Mouse (Mus musculus): ENCODE measurements around the gene Lrp10. TPM values are rescaled to one million over a fixed set of nuclear protein-coding genes. Genes with fewer than 3 reads are reported as not detected.

Lrp10 gene
- total and polyA plus RNA-seq, 2 experiments from 2014 or later, result 54.4 to 81.5 TPM

DNA sequence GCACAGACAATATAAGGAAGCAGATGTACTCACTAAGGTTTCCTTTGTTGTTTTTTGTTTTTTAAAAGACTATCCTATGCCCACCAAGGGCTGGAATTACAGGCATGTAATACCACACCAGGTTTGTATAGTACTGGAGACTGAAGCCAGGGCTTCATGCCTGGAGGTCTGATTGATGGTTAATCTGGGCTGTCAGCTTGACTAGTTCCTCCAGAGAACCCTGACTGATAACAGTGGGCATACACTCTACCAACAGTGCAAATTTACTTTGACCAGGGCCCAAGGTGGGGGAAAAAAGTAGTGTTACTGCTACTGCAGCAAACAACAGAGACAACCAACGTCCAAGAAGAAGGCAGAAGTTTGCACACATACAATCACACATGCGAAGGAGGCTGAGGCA lies 7.5 kb downstream of the Lrp10 start:
- Histone ChIP-seq H3K27ac (ENCODE audit: low read depth) (no peak overlapping the region), H3K36me3 (replicated peaks; ENCODE audit: control insufficient read depth, insufficient read depth, low read length) (peaks cover 37% of the 10 kb centered on the region), H3K27me3 (ENCODE audit: control insufficient read depth, insufficient read depth, low read length) (0 out of 2 replicates have a peak, but pooled peaks cover under 1% of the 10 kb centered on the region), H3K9ac (replicated peaks; ENCODE audit: low read depth, low read length) (no peak overlapping the region), H3K4me2 (ENCODE audit: low read depth, low read length) (no peak overlapping the region), H3K9me3 (replicated peaks; ENCODE audit: control insufficient read depth, low read length) (no peaks in the 10 kb centered on the region), H3K4me3 (ENCODE audit: low read depth, low read length) (no peak overlapping the region), H3K4me1 (ENCODE audit: control insufficient read depth, insufficient read depth) (peaks cover 4% of the 10 kb centered on the region; the same call in 1 of the 2 replicates)
- DNase-seq (ENCODE audit: low spot score) (no peak), ATAC-seq (ENCODE audit: insufficient read depth, low read depth) (no peak)
- TF ChIP-seq EP300 (IDR thresholded peaks at IDR 0.05; ENCODE audit: low read depth), result no peak
- TF ChIP-seq CTCF (IDR thresholded peaks at IDR 0.05; ENCODE audit: low read depth), result no peak
- 90% methylated on average over 2 of the region's 2 CpGs for WGBS

DNA sequence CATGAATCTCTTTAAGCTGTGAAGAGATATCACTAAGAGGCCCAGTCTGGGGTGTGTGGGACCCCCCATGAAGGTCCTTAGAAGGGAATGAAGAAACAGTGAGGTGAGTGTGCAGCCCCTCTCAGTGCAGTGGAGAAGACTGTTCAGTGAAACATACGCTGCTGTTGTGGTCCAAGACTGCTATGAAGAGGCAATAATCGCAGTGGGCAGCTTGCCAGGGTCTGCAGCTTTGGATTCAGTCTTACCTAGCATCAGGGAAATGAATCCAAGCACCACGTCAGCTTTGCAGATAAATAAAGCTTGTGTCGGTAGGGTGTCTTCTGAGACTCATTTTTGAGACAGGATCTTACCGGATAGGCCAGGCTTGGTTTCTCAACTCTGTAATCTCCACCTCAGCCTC lies 8.7 kb downstream of the Lrp10 start:
- no peak for DNase-seq (ENCODE audit: low spot score)
- no peak for TF ChIP-seq CTCF (IDR thresholded peaks at IDR 0.05; ENCODE audit: low read depth)
- no peak for TF ChIP-seq EP300 (IDR thresholded peaks at IDR 0.05; ENCODE audit: low read depth)
- Histone ChIP-seq H3K36me3 (replicated peaks; ENCODE audit: control insufficient read depth, insufficient read depth, low read length) (peaks cover 31% of the 10 kb centered on the region), H3K4me2 (ENCODE audit: low read depth, low read length) (no peak overlapping the region), H3K27me3 (ENCODE audit: control insufficient read depth, insufficient read depth, low read length) (0 out of 2 replicates have a peak, but pooled peaks cover 6% of the 10 kb centered on the region), H3K9ac (replicated peaks; ENCODE audit: low read depth, low read length) (no peak overlapping the region), H3K9me3 (replicated peaks; ENCODE audit: control insufficient read depth, low read length) (no peaks in the 10 kb centered on the region), H3K4me3 (ENCODE audit: low read depth, low read length) (no peak overlapping the region), H3K4me1 (ENCODE audit: control insufficient read depth, insufficient read depth) (peaks cover 10% of the 10 kb centered on the region; the same call in 1 of the 2 replicates), H3K27ac (ENCODE audit: low read depth) (no peak overlapping the region)
- ATAC-seq (ENCODE audit: insufficient read depth, low read depth), result no peak
- WGBS, result 47% methylated on average over 5 of the region's 5 CpGs

DNA sequence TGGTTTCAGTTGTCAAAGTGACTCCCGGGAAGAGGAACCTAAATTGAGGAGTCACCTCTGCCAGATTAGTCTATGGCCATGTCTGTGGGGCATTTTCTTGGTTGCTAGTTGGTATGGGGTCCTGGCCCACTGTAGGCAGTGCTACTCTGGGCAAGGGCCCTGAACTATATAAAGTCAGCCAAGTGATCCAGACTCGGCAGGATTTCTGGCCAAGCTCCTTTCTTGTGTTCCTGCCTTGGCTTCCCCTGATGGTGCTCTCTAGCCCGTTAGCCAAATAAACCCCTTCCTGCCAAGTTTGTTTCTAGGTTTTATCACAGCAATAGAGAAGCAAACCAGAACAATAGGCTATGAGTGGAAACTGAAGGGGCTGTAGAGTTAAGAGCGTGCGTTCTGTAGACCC lies 10.8 kb downstream of the Lrp10 start:
- ATAC-seq (ENCODE audit: insufficient read depth, low read depth) (no peak), DNase-seq (ENCODE audit: low spot score) (no peak)
- H3K9ac ChIP-seq (replicated peaks; ENCODE audit: low read depth, low read length), result no peak overlapping the region
- no peak overlapping the region for H3K27ac ChIP-seq (ENCODE audit: low read depth)
- H3K36me3 ChIP-seq (replicated peaks; ENCODE audit: control insufficient read depth, insufficient read depth, low read length), result peaks cover 10% of the 10 kb centered on the region
- H3K27me3 ChIP-seq (ENCODE audit: control insufficient read depth, insufficient read depth, low read length), result peaks cover 16% of the 10 kb centered on the region; the same call in 1 of the 2 replicates
- no peaks in the 10 kb centered on the region for H3K9me3 ChIP-seq (replicated peaks; ENCODE audit: control insufficient read depth, low read length)
- TF ChIP-seq EP300 (IDR thresholded peaks at IDR 0.05; ENCODE audit: low read depth) (no peak), CTCF (IDR thresholded peaks at IDR 0.05; ENCODE audit: low read depth) (no peak)
- peaks cover 16% of the 10 kb centered on the region; the same call in 1 of the 2 replicates for H3K4me1 ChIP-seq (ENCODE audit: control insufficient read depth, insufficient read depth)
- no peak overlapping the region for H3K4me3 ChIP-seq (ENCODE audit: low read depth, low read length)
- H3K4me2 ChIP-seq (ENCODE audit: low read depth, low read length), result no peak overlapping the region
- 69% methylated on average over 5 of the region's 5 CpGs for WGBS

DNA sequence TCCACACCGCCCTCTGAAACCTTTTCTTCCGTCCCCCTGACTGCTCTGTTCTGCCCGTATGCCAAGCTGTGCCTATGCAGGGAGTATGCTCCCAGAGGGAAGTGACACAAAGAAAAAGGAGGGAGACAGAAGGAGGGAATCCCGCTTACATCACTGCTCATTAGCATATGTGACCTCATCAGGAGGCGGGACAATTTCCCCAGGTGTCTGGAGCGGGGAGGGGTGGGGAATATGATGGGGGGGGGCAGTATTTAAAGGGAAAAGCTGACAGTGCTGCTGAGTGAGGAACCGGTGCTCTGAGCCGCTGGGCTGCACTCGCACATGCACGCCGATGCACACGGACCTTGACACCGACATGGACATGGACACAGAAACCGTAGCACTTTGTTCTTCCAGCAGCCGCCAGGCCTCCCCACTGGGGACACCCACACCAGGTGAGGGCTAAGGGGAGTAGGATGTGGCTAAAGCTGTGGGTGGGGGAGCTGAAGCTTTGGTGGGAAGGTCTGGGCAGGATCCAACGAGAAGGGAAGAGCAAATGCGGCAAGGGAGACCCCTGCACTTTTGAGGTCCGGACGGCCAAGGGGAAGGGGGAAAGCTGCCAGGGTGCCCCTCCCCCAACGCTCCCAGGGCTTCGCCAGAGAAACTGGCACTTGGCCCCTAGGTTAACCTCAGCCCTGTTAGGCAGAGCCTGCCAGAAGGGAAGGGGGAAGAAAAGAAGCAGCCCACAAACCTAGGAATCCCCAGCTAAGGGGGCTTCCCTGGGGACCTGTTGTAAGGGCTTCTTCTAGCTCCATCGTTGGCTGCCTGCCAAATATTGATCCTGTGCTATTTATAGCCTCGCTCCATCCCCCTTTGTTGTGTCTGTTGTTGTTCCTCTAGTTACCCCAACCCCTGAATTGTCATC lies 12.3 kb downstream of the Lrp10 start, which contains the start of gene Rem2:
Gene Rem2, plus strand, starts transcription at position 160 of the 904 bp plus-strand sequence.
- Histone ChIP-seq H3K36me3 (replicated peaks; ENCODE audit: control insufficient read depth, insufficient read depth, low read length) (no peaks in the 10 kb centered on the region), H3K9me3 (replicated peaks; ENCODE audit: control insufficient read depth, low read length) (no peaks in the 10 kb centered on the region), H3K4me1 (ENCODE audit: control insufficient read depth, insufficient read depth) (peaks cover 16% of the 10 kb centered on the region; the same call in 1 of the 2 replicates), H3K4me2 (ENCODE audit: low read depth, low read length) (peak within 1 kb of the TSS; percentile 64), H3K27ac (ENCODE audit: low read depth) (no peak within 1 kb of the TSS), H3K27me3 (ENCODE audit: control insufficient read depth, insufficient read depth, low read length) (peaks cover 16% of the 10 kb centered on the region; the same call in 1 of the 2 replicates), H3K9ac (replicated peaks; ENCODE audit: low read depth, low read length) (no peak within 1 kb of the TSS), H3K4me3 (ENCODE audit: low read depth, low read length) (peak within 1 kb of the TSS; percentile 33)
- DNase-seq (ENCODE audit: low spot score) (peak; percentile 58), ATAC-seq (ENCODE audit: insufficient read depth, low read depth) (peak; percentile 47)
- 2% methylated on average over 23 of the region's 23 CpGs for WGBS
- TF ChIP-seq CTCF (IDR thresholded peaks at IDR 0.05; ENCODE audit: low read depth) (no peak), EP300 (IDR thresholded peaks at IDR 0.05; ENCODE audit: low read depth) (no peak)

DNA sequence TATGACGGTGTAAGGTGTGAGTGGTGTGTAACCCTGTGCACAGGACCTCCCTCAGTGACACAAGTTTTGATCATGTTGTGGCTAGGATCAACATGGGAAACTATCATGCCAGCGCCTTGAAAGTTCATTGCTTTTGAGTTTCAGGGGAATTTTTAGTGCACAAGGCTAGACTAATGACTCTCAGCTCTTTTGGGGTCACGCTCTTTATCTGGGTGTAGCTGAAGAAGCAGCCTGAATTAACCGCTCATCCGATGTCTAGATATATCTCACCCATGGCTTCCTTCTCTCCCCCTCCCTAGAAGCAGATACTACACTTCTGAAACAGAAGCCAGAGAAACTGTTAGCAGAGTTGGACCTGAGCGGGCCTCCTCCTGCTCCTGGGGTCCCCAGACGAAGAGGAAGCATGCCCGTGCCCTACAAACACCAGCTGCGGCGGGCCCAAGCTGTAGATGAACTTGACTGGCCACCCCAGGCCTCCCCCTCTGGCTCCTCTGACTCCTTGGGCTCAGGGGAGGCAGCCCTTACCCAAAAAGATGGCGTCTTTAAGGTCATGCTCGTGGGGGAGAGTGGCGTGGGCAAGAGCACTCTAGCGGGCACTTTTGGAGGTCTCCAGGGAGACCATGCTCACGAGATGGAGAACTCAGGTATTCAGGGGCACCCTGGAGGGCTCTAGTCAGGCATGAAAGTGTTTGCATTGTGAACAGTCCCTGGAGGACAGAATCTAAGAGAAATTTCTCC lies 13.4 kb downstream of the Lrp10 start:
- H3K36me3 ChIP-seq (replicated peaks; ENCODE audit: control insufficient read depth, insufficient read depth, low read length), result no peaks in the 10 kb centered on the region
- H3K4me1 ChIP-seq (ENCODE audit: control insufficient read depth, insufficient read depth), result peaks cover 16% of the 10 kb centered on the region; the same call in 1 of the 2 replicates
- no peak overlapping the region for H3K27ac ChIP-seq (ENCODE audit: low read depth)
- 83% methylated on average over 15 of the region's 15 CpGs for WGBS
- H3K9me3 ChIP-seq (replicated peaks; ENCODE audit: control insufficient read depth, low read length), result no peaks in the 10 kb centered on the region
- DNase-seq (ENCODE audit: low spot score), result no peak
- no peak overlapping the region for H3K4me3 ChIP-seq (ENCODE audit: low read depth, low read length)
- no peak overlapping the region for H3K9ac ChIP-seq (replicated peaks; ENCODE audit: low read depth, low read length)
- ATAC-seq (ENCODE audit: insufficient read depth, low read depth), result no peak
- H3K4me2 ChIP-seq (ENCODE audit: low read depth, low read length), result no peak overlapping the region
- no peak for TF ChIP-seq CTCF (IDR thresholded peaks at IDR 0.05; ENCODE audit: low read depth)
- no peak for TF ChIP-seq EP300 (IDR thresholded peaks at IDR 0.05; ENCODE audit: low read depth)
- peaks cover 16% of the 10 kb centered on the region; the same call in 1 of the 2 replicates for H3K27me3 ChIP-seq (ENCODE audit: control insufficient read depth, insufficient read depth, low read length)
